Mouse (Mus musculus): ENCODE measurements at regions not wholly inside any gene's neighbourhood (a gene's known extent, or its start where the extent isn't known, plus 50 kb on each side); places are given as distances from the start of the nearest gene placed in this dataset.

DNA sequence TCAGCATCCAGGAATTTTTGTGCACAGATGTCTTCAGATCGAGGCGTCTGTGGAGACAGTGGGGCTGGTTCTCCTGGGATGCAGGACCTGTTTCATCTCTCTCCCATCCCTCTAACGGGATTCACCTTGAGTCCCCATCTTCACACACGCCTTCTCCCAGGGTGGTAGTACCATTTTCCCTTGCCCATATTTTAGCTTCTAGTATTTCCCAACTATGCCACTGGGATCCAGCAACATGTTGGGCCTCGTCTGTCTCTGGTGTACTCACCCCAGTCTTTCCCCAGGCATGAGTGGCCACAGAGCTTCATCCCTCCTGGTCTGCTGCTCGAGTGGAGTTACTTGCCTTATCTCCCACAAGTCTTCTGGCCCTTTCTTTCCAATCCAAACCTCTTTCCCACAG is 131.6 kb upstream of the Hdac4 start:
- H3K27ac ChIP-seq (ENCODE audit: control insufficient read depth, low read depth, low read length), result no peak overlapping the region
- H3K9me3 ChIP-seq (replicated peaks; ENCODE audit: insufficient read depth, low read length), result no peaks in the 10 kb centered on the region
- H3K4me1 ChIP-seq (ENCODE audit: control insufficient read depth in 1 of 2, insufficient read depth in 2 of 2, low read length in 2 of 2), result no peaks in the 10 kb centered on the region
- H3K9ac ChIP-seq (ENCODE audit: control insufficient read depth, low read depth, low read length, poor library complexity, severe bottlenecking), result no peak overlapping the region
- DNase-seq (ENCODE audit: low read depth, low spot score), result no peak
- no peaks in the 10 kb centered on the region for H3K27me3 ChIP-seq (ENCODE audit: control insufficient read depth in 1 of 2, insufficient read depth in 2 of 2, low read length in 2 of 2)
- H3K4me3 ChIP-seq (ENCODE audit: control insufficient read depth in 1 of 2, insufficient read depth in 1 of 2, low read depth in 2 of 2, low read length in 2 of 2), result no peak overlapping the region
- H3K79me2 ChIP-seq (ENCODE audit: control insufficient read depth, insufficient read depth, low read length, poor library complexity), result no peaks in the 10 kb centered on the region
- TF ChIP-seq MAZ (IDR thresholded peaks at IDR 0.05; ENCODE audit: low read depth, low read length) (no peak), ZMIZ1 (IDR thresholded peaks at IDR 0.05; ENCODE audit: low read depth, low read length) (no peak), ZKSCAN1 (IDR thresholded peaks at IDR 0.05; ENCODE audit: low read depth, low read length) (no peak), CHD2 (IDR thresholded peaks at IDR 0.05; ENCODE audit: low read length) (no peak), ZNF384 (IDR thresholded peaks at IDR 0.05; ENCODE audit: low read depth, low read length) (no peak), EP300 (IDR thresholded peaks at IDR 0.05; ENCODE audit: low read depth in 1 of 2, low read length in 2 of 2) (no peak), MYB (IDR thresholded peaks at IDR 0.05; ENCODE audit: low read depth, low read length) (no peak), POLR2AphosphoS5 (IDR thresholded peaks at IDR 0.05; ENCODE audit: borderline replicate concordance, low read depth, low read length) (no peak), UBTF (IDR thresholded peaks at IDR 0.05; ENCODE audit: borderline replicate concordance, insufficient read depth, low read depth, low read length) (no peak)
- no peaks in the 10 kb centered on the region for H3K36me3 ChIP-seq (ENCODE audit: control insufficient read depth in 1 of 2, insufficient read depth in 2 of 2, low read length in 2 of 2)

DNA sequence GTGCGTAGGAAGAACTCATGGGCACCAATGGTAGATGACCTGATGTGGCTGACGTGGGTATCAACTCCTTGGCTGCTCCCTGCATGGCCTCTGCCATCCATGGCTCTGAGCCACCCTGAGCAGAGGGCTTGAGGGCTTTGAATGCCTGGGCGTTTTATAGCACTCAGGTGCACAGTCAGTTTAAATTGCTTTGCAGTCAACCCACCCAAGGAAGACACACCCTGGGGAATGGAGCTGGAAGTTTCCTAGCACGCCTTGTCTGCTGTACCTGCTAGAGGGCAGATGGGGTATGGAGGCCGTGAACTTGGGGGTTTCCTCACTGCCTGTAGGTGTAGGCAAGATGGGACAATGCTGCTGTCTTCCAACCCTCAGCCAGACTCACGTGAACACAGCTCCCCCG is 129.8 kb upstream of the Hdac4 start:
- no peaks in the 10 kb centered on the region for H3K9me3 ChIP-seq (replicated peaks; ENCODE audit: insufficient read depth, low read length)
- no peaks in the 10 kb centered on the region for H3K27me3 ChIP-seq (ENCODE audit: control insufficient read depth in 1 of 2, insufficient read depth in 2 of 2, low read length in 2 of 2)
- no peak for DNase-seq (ENCODE audit: low read depth, low spot score)
- H3K4me3 ChIP-seq (ENCODE audit: control insufficient read depth in 1 of 2, insufficient read depth in 1 of 2, low read depth in 2 of 2, low read length in 2 of 2), result no peak overlapping the region
- H3K36me3 ChIP-seq (ENCODE audit: control insufficient read depth in 1 of 2, insufficient read depth in 2 of 2, low read length in 2 of 2), result no peaks in the 10 kb centered on the region
- H3K4me1 ChIP-seq (ENCODE audit: control insufficient read depth in 1 of 2, insufficient read depth in 2 of 2, low read length in 2 of 2), result no peaks in the 10 kb centered on the region
- no peak overlapping the region for H3K27ac ChIP-seq (ENCODE audit: control insufficient read depth, low read depth, low read length)
- TF ChIP-seq GABPA (IDR thresholded peaks at IDR 0.05; ENCODE audit: low read depth, low read length) (no peak), GATA1 (IDR thresholded peaks at IDR 0.05; ENCODE audit: low read depth, low read length) (no peak), ZMIZ1 (IDR thresholded peaks at IDR 0.05; ENCODE audit: low read depth, low read length) (no peak), MAZ (IDR thresholded peaks at IDR 0.05; ENCODE audit: low read depth, low read length) (no peak), POLR2A (IDR thresholded peaks at IDR 0.05; ENCODE audit: control insufficient read depth in 1 of 2, insufficient read depth in 1 of 2, low read depth in 1 of 2, low read length in 2 of 2, poor library complexity in 1 of 2) (no peak), MEF2A (IDR thresholded peaks at IDR 0.05; ENCODE audit: extremely low read depth, insufficient replicate concordance, low read depth, low read length, poor library complexity, severe bottlenecking) (no peak), UBTF (IDR thresholded peaks at IDR 0.05; ENCODE audit: borderline replicate concordance, insufficient read depth, low read depth, low read length) (no peak), HCFC1 (IDR thresholded peaks at IDR 0.05; ENCODE audit: low read depth, low read length) (no peak), MAFK (IDR thresholded peaks at IDR 0.05; ENCODE audit: borderline replicate concordance, low read depth, low read length) (no peak), ZKSCAN1 (IDR thresholded peaks at IDR 0.05; ENCODE audit: low read depth, low read length) (no peak), POLR2AphosphoS2 (IDR thresholded peaks at IDR 0.05; ENCODE audit: low read length) (no peak), ZNF384 (IDR thresholded peaks at IDR 0.05; ENCODE audit: low read depth, low read length) (no peak), MYC (IDR thresholded peaks at IDR 0.05; ENCODE audit: low read depth, low read length) (no peak), TBP (IDR thresholded peaks at IDR 0.05; ENCODE audit: low read depth, low read length) (no peak)
- no peak overlapping the region for H3K9ac ChIP-seq (ENCODE audit: control insufficient read depth, low read depth, low read length, poor library complexity, severe bottlenecking)
- H3K79me2 ChIP-seq (ENCODE audit: control insufficient read depth, insufficient read depth, low read length, poor library complexity), result no peaks in the 10 kb centered on the region
